Mouse (Mus musculus) midbrain, embryonic 13.5 days (tissue): ENCODE measurements around the gene Gm10277. TPM values are rescaled to one million over a fixed set of nuclear protein-coding genes. Genes with fewer than 3 reads are reported as not detected.

Experiments used
- ATAC-seq: fragments of 200-750 bp; cut with Nextera tagmentation; 2 replicates; pipeline ENCODE4 v1.8.0; 2017; ENCODE audit warnings: mild to moderate bottlenecking, moderate TSS enrichment, moderate library complexity
- H3K27ac ChIP-seq: fragments of 300-500 bp; sonication (generic); 2 replicates; pipeline ENCODE4 v1.5.1; 2015; ENCODE audit warnings: inconsistent platforms, mild to moderate bottlenecking, moderate library complexity
- H3K27me3 ChIP-seq: fragments of 300-500 bp; sonication (generic); 2 replicates; pipeline ENCODE4 v1.6.1; 2015; ENCODE audit warnings: mild to moderate bottlenecking, inconsistent platforms
- H3K36me3 ChIP-seq: fragments of 300-500 bp; sonication (generic); 2 replicates; pipeline ENCODE4 v1.6.1; 2015; ENCODE audit warnings: mild to moderate bottlenecking, inconsistent platforms
- H3K4me1 ChIP-seq: fragments of 300-500 bp; sonication (generic); replicated peaks from 2 replicates; pipeline ENCODE4 v1.6.1; 2015; ENCODE audit warnings: inconsistent platforms
- H3K4me2 ChIP-seq: fragments of 300-500 bp; sonication (generic); replicated peaks from 2 replicates; pipeline ENCODE4 v1.6.1; 2015; ENCODE audit warnings: moderate library complexity, mild to moderate bottlenecking, inconsistent platforms
- H3K4me3 ChIP-seq: fragments of 300-500 bp; sonication (generic); replicated peaks from 2 replicates; pipeline ENCODE4 v1.5.1; 2015; ENCODE audit warnings: mild to moderate bottlenecking, inconsistent platforms
- H3K9ac ChIP-seq: fragments of 300-500 bp; sonication (generic); replicated peaks from 2 replicates; pipeline ENCODE4 v1.6.1; 2015; ENCODE audit warnings: mild to moderate bottlenecking, inconsistent platforms
- H3K9me3 ChIP-seq: fragments of 300-500 bp; sonication (generic); 2 replicates; pipeline ENCODE4 v1.6.1; 2016; ENCODE audit warnings: mild to moderate bottlenecking, inconsistent platforms
- WGBS: fragments of 180-500 bp; shearing (Covaris S2); methylation state at CpG from one replicate; pipeline ENCODE4 v1.1.7; 2015; 5-methylcytosine and 5-hydroxymethylcytosine counted together
- polyA plus RNA-seq: library from polyadenylated mRNA; unstranded; fragments of >200 nt; fragmentation: Nextera tagmentation; extraction: Ambion mirVana; gene quantifications from 2 replicates; pipeline ENCODE4 v1.2.1, GENCODE M21; 2015

Gene Gm10277
- polyA plus RNA-seq, 1 experiment from 2014 or later = 3.4 TPM

- WGBS = 39% methylated on average over 6 of the region's 6 CpGs
- Histone ChIP-seq H3K27me3 (no peaks in the 10 kb centered on the region), H3K27ac (no peak overlapping the region), H3K9ac (no peak overlapping the region), H3K4me3 (no peak overlapping the region), H3K4me2 (no peak overlapping the region), H3K4me1 (no peaks in the 10 kb centered on the region), H3K9me3 (no peaks in the 10 kb centered on the region), H3K36me3 (no peaks in the 10 kb centered on the region)
- ATAC-seq = no peak
Observed at GRCm38 (mm10) chr11:77743966-77744365, 43.6 kb downstream of the Gm10277 start.

GRCm38 (mm10) chr11:77738555-77738954, 49.0 kb downstream of the Gm10277 start:
- Histone ChIP-seq H3K4me2 (no peak overlapping the region), H3K9ac (no peak overlapping the region), H3K27ac (no peak overlapping the region), H3K4me1 (no peaks in the 10 kb centered on the region), H3K4me3 (no peak overlapping the region), H3K36me3 (no peaks in the 10 kb centered on the region), H3K9me3 (no peaks in the 10 kb centered on the region), H3K27me3 (no peaks in the 10 kb centered on the region)
- 53% methylated on average over 7 of the region's 7 CpGs for WGBS
- no peak for ATAC-seq

GRCm38 (mm10) chr11:77737289-77737688, 50.3 kb downstream of the Gm10277 start:
- Histone ChIP-seq H3K27ac (no peak overlapping the region; the same call in 1 of the 2 replicates), H3K4me3 (no peak overlapping the region), H3K27me3 (no peaks in the 10 kb centered on the region), H3K36me3 (no peaks in the 10 kb centered on the region), H3K4me1 (no peaks in the 10 kb centered on the region), H3K9me3 (no peaks in the 10 kb centered on the region), H3K4me2 (no peak overlapping the region), H3K9ac (no peak overlapping the region)
- ATAC-seq = no peak
- under 1% methylated on average over 6 of the region's 6 CpGs for WGBS

Other genes starting within 250 kb of the Gm10277 start
- gene Taok1, start 179.9 kb downstream of the Gm10277 start, polyA plus RNA-seq = 23.9 and 27.1 TPM in 2 replicates
- gene Nufip2, start 101.6 kb downstream of the Gm10277 start, polyA plus RNA-seq = 3.8 and 4.9 TPM in 2 replicates
- gene Cryba1, start 62.5 kb downstream of the Gm10277 start, polyA plus RNA-seq = 1.2 and 1.4 TPM in 2 replicates
- 53.2 and 54.4 TPM in 2 replicates for gene Myo18a, start 24.5 kb downstream of the Gm10277 start, polyA plus RNA-seq
- gene Pipox, start 106.3 kb upstream of the Gm10277 start, polyA plus RNA-seq = 8.6 and 11.0 TPM in 2 replicates
- 118 TPM in 2 replicates for gene Sez6, start 143.1 kb upstream of the Gm10277 start, polyA plus RNA-seq
- 22.7 and 22.8 TPM in 2 replicates for gene Phf12, start 195.0 kb upstream of the Gm10277 start, polyA plus RNA-seq
- 31.6 and 32.4 TPM in 2 replicates for gene Dhrs13, start 244.5 kb upstream of the Gm10277 start, polyA plus RNA-seq